Mouse (Mus musculus): ENCODE results near the gene Acsm1. TPM values are rescaled to one million over a fixed set of nuclear protein-coding genes. Genes with fewer than 3 reads are reported as not detected.

Acsm1 gene
- total RNA-seq (2023) = not detected in 4 replicates

GRCm38 (mm10) chr7:119606664-119607076 is at the start of gene Acsm1:
Gene Acsm1, plus strand, starts transcription at chr7:119607026.

GRCm38 (mm10) chr7:119689726-119690125 is 82.9 kb downstream of the Acsm1 start, which contains the start of gene Acsm4:
Gene Acsm4, plus strand, starts transcription at chr7:119690026.

Other genes starting within 250 kb of the Acsm1 start
- gene Gp2, start 147.7 kb upstream of the Acsm1 start, total RNA-seq (2023) = not detected in 4 replicates
- not detected in 4 replicates for gene Umod, start 127.7 kb upstream of the Acsm1 start, total RNA-seq (2023)
- not detected in 4 replicates for gene Acsm5, start 87.6 kb upstream of the Acsm1 start, total RNA-seq (2023)
- not detected in 4 replicates for gene Pdilt, start 83.5 kb upstream of the Acsm1 start, total RNA-seq (2023)
- gene Acsm2, start 52.7 kb upstream of the Acsm1 start, total RNA-seq (2023) = not detected in 4 replicates
- not detected in 4 replicates for gene Acsm4, start 83.0 kb downstream of the Acsm1 start, total RNA-seq (2023)
- 82.5 to 96.7 TPM (median 89.0 TPM) in 4 replicates for gene Thumpd1, start 113.8 kb downstream of the Acsm1 start, total RNA-seq (2023)
- gene Acsm3, start 153.9 kb downstream of the Acsm1 start, total RNA-seq (2023) = not detected in 4 replicates
- 7.9 to 13.1 TPM (median 10.2 TPM) in 4 replicates for gene Rexo5, start 187.0 kb downstream of the Acsm1 start, total RNA-seq (2023)
- gene Eri2, start 187.0 kb downstream of the Acsm1 start, total RNA-seq (2023) = 2.4 to 4.8 TPM (median 4.1 TPM) in 4 replicates